Mouse (Mus musculus): ENCODE measurements around the gene Homer1. TPM values are rescaled to one million over a fixed set of nuclear protein-coding genes. Genes with fewer than 3 reads are reported as not detected.

Gene Homer1
- polyA plus RNA-seq, 1 experiment from 2014 or later: 1.7 TPM

DNA sequence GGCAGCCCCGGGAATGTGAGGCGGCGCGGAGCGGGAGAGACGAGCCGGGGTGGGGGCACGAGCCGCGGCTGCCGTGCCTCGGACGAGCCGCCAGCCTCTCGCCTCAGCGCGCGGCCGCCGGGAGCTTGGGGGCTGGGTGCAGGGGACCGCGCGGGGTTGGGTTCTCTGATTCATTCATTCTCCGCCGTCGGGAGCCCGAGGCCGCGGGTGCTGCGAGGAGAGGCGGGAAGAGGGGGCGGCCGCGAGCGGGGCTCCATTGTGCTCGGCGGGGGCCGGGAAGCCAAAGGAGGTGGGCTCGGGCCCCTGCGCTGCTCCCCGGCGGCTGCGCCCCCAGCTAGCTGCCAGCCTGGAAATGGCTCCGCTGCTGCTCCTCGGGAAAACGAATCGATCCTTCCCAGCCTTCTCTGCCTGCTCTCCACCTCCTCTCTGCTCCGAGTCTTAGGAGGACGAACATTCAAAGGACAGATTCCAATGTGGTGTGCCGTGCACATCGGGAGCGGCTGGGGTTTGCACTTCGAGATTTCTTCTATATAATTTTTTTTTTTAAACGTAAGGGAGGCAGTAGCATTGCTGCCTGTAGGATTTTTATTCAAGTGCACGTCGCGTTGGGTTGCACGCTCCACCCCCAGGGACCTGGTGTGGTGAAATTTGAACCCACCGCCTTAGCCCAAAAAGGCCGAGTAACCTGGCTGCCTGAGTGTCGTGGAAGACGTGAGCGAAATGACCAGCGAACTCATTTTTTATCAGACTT, 5.0 kb downstream of the Homer1 start:
- peak; percentile 12 for ATAC-seq (ENCODE audit: low read depth)
- WGBS (ENCODE audit: insufficient replicate concordance): under 1% methylated on average over 54 of the region's 64 CpGs
- peak overlapping the region; percentile 91 for H3K9ac ChIP-seq (ENCODE audit: low read depth, low read length)
- H3K4me3 ChIP-seq (ENCODE audit: low read depth, low read length): peak overlapping the region; percentile 81
- H3K4me1 ChIP-seq (ENCODE audit: control insufficient read depth, low read depth, low read length): peaks cover 11% of the 10 kb centered on the region
- no peaks in the 10 kb centered on the region for H3K27me3 ChIP-seq (ENCODE audit: control insufficient read depth, insufficient read depth, low read depth, low read length)
- peak overlapping the region; percentile 81 for H3K4me2 ChIP-seq (ENCODE audit: low read depth, low read length)
- no peaks in the 10 kb centered on the region for H3K36me3 ChIP-seq (ENCODE audit: control insufficient read depth, insufficient read depth)
- H3K27ac ChIP-seq (ENCODE audit: low read length): peak overlapping the region; percentile 85
- no peaks in the 10 kb centered on the region for H3K9me3 ChIP-seq (replicated peaks; ENCODE audit: control insufficient read depth, low read length)

DNA sequence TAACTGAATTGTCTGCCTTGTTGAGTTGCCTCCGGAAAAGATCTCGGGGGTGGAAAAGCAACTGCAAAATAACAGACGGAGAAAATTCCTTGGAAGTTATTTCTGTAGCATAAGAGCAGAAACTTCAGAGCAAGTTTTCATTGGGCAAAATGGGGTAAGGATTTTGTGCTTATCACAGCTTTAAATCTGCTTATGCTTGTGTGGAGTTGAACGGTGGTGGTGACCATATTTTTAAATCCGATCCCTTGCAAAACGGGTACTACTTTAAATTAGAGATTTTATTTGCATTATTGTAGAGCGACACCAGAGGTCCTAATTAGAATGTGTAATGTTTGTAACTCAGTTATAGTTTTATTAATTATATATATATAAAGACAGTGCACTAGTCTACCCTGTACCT, 5.7 kb downstream of the Homer1 start:
- H3K27ac ChIP-seq (ENCODE audit: low read length): no peak overlapping the region
- no peaks in the 10 kb centered on the region for H3K9me3 ChIP-seq (replicated peaks; ENCODE audit: control insufficient read depth, low read length)
- H3K4me2 ChIP-seq (ENCODE audit: low read depth, low read length): peak overlapping the region; percentile 81
- H3K9ac ChIP-seq (ENCODE audit: low read depth, low read length): peak overlapping the region; percentile 91
- no peak for ATAC-seq (ENCODE audit: low read depth)
- peak overlapping the region; percentile 81 for H3K4me3 ChIP-seq (ENCODE audit: low read depth, low read length)
- no peaks in the 10 kb centered on the region for H3K36me3 ChIP-seq (ENCODE audit: control insufficient read depth, insufficient read depth)
- H3K27me3 ChIP-seq (ENCODE audit: control insufficient read depth, insufficient read depth, low read depth, low read length): no peaks in the 10 kb centered on the region
- peaks cover 11% of the 10 kb centered on the region for H3K4me1 ChIP-seq (ENCODE audit: control insufficient read depth, low read depth, low read length)
- WGBS (ENCODE audit: insufficient replicate concordance): 10% methylated on average over 7 of the region's 7 CpGs

DNA sequence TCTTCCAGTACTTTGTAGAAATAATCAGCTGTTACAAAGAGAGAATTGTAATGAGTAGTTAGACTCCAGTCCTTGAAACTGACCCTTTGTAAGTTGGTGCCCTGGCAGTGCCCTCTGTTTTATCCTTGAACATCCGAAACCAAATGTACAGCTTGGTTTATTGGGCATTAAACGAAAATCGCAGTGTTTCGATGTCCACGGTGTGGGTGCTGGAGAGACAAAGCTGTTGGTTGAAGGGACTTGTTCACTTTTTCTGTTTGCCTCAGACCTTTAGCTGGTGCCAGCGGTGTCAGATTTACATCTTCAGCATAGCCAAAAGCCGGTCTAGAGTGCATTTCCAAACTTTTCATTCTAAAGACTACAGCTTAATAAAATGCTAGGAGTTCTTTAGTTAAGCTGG, 6.2 kb downstream of the Homer1 start:
- Histone ChIP-seq H3K36me3 (ENCODE audit: control insufficient read depth, insufficient read depth) (no peaks in the 10 kb centered on the region), H3K4me2 (ENCODE audit: low read depth, low read length) (peak overlapping the region; percentile 81), H3K4me3 (ENCODE audit: low read depth, low read length) (peak overlapping the region; percentile 41), H3K4me1 (ENCODE audit: control insufficient read depth, low read depth, low read length) (peaks cover 11% of the 10 kb centered on the region), H3K27me3 (ENCODE audit: control insufficient read depth, insufficient read depth, low read depth, low read length) (no peaks in the 10 kb centered on the region), H3K9me3 (replicated peaks; ENCODE audit: control insufficient read depth, low read length) (no peaks in the 10 kb centered on the region), H3K9ac (ENCODE audit: low read depth, low read length) (no peak overlapping the region), H3K27ac (ENCODE audit: low read length) (no peak overlapping the region)
- WGBS (ENCODE audit: insufficient replicate concordance): 35% methylated on average over 7 of the region's 7 CpGs
- no peak for ATAC-seq (ENCODE audit: low read depth)

DNA sequence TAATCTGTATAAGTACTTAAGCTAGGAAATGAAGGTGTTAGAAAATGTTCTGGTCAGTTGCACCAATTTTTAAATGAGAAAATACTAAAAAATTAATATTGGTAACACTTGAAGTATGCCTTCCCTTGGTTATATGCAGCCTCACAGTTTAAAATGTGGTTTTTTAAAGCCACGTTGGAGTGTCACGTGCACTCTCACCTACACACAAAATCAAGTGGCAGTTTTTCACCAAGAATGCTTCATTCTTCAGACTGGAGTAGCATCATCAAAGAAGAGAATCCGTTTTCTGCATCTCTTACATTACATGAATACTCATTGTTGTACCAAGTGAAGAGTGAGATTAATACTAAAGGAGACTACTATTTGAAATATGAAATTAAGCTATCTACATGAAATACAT, 7.1 kb downstream of the Homer1 start:
- Histone ChIP-seq H3K9me3 (replicated peaks; ENCODE audit: control insufficient read depth, low read length) (no peaks in the 10 kb centered on the region), H3K4me1 (ENCODE audit: control insufficient read depth, low read depth, low read length) (peaks cover 11% of the 10 kb centered on the region), H3K4me3 (ENCODE audit: low read depth, low read length) (no peak overlapping the region), H3K27ac (ENCODE audit: low read length) (no peak overlapping the region), H3K4me2 (ENCODE audit: low read depth, low read length) (no peak overlapping the region), H3K36me3 (ENCODE audit: control insufficient read depth, insufficient read depth) (no peaks in the 10 kb centered on the region), H3K27me3 (ENCODE audit: control insufficient read depth, insufficient read depth, low read depth, low read length) (no peaks in the 10 kb centered on the region), H3K9ac (ENCODE audit: low read depth, low read length) (no peak overlapping the region)
- ATAC-seq (ENCODE audit: low read depth): no peak
- WGBS (ENCODE audit: insufficient replicate concordance): 66% methylated on average over 3 of the region's 3 CpGs

DNA sequence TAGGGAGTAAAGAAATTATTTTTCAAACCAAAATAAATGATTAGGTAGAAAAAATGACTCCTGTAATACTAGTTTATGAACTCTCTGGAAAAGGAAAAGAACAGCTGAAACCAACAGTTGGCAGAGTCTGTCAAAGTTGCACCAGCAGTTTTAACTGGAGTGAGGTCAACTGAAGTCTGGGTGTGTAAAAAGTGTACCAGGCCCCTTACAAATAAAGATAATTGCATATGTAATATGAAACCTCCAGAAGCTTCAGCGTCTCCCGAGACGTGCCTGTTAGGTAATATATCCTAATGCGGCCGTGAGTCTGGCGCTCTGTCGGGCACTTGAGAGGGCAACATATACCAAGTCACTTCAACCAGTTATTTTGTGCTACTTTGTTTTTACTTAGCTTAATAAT, 8.3 kb downstream of the Homer1 start:
- no peak overlapping the region for H3K27ac ChIP-seq (ENCODE audit: low read length)
- WGBS (ENCODE audit: insufficient replicate concordance): 83% methylated on average over 7 of the region's 7 CpGs
- no peak overlapping the region for H3K4me2 ChIP-seq (ENCODE audit: low read depth, low read length)
- H3K9me3 ChIP-seq (replicated peaks; ENCODE audit: control insufficient read depth, low read length): no peaks in the 10 kb centered on the region
- H3K4me1 ChIP-seq (ENCODE audit: control insufficient read depth, low read depth, low read length): peaks cover 8% of the 10 kb centered on the region
- H3K36me3 ChIP-seq (ENCODE audit: control insufficient read depth, insufficient read depth): no peaks in the 10 kb centered on the region
- H3K4me3 ChIP-seq (ENCODE audit: low read depth, low read length): no peak overlapping the region
- no peaks in the 10 kb centered on the region for H3K27me3 ChIP-seq (ENCODE audit: control insufficient read depth, insufficient read depth, low read depth, low read length)
- ATAC-seq (ENCODE audit: low read depth): no peak
- H3K9ac ChIP-seq (ENCODE audit: low read depth, low read length): no peak overlapping the region

DNA sequence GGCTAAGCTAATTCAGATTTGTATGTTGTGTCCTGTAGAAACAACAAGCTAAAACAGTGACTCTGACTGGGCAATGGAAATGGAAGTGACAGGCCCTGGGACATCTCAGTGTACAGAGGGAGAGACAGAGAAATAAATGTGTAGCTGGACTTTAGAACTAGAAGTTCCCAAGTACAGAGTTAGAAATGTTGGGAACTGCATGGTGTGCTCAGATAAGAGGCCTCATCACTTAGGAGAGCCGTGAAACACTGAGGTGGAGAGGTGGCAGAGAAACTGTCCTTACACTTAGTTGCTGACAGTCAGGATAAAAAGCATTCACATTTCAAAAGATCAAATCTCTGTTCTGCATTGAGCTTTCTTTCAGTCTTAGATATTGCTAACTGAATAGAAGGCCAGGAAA, 9.9 kb downstream of the Homer1 start:
- Histone ChIP-seq H3K9me3 (replicated peaks; ENCODE audit: control insufficient read depth, low read length) (no peaks in the 10 kb centered on the region), H3K4me2 (ENCODE audit: low read depth, low read length) (no peak overlapping the region; the same call in 1 of the 2 replicates), H3K4me1 (ENCODE audit: control insufficient read depth, low read depth, low read length) (peaks cover 6% of the 10 kb centered on the region), H3K4me3 (ENCODE audit: low read depth, low read length) (no peak overlapping the region), H3K27me3 (ENCODE audit: control insufficient read depth, insufficient read depth, low read depth, low read length) (no peaks in the 10 kb centered on the region), H3K36me3 (ENCODE audit: control insufficient read depth, insufficient read depth) (no peaks in the 10 kb centered on the region), H3K9ac (ENCODE audit: low read depth, low read length) (no peak overlapping the region), H3K27ac (ENCODE audit: low read length) (no peak overlapping the region)
- 12% methylated on average over 1 of the region's 1 CpGs for WGBS (ENCODE audit: insufficient replicate concordance)
- no peak for ATAC-seq (ENCODE audit: low read depth)

DNA sequence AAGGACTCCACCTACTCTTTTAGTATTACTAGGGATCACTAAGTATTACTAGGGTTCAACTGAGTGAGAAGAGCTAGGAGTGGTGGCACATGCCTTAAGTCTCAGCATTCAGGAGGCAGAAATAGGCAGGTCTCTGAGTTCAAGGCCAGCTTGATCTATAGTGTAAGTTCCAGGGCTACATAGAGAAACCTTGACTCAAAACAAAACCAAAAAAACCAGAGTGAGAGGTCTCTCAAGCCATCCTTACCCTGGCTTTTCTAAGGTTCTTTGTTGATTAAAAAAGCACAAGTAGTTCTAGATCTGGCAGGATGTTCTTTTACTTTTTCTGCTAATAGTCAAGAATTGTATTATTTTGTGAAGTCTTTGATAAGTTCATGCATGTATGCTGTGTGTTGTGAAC, 13.1 kb downstream of the Homer1 start:
- no peaks in the 10 kb centered on the region for H3K9me3 ChIP-seq (replicated peaks; ENCODE audit: control insufficient read depth, low read length)
- no peak overlapping the region for H3K27ac ChIP-seq (ENCODE audit: low read length)
- no peak overlapping the region for H3K9ac ChIP-seq (ENCODE audit: low read depth, low read length)
- no peak overlapping the region for H3K4me2 ChIP-seq (ENCODE audit: low read depth, low read length)
- H3K27me3 ChIP-seq (ENCODE audit: control insufficient read depth, insufficient read depth, low read depth, low read length): no peaks in the 10 kb centered on the region
- H3K4me1 ChIP-seq (ENCODE audit: control insufficient read depth, low read depth, low read length): peaks cover 3% of the 10 kb centered on the region
- no peak for ATAC-seq (ENCODE audit: low read depth)
- H3K36me3 ChIP-seq (ENCODE audit: control insufficient read depth, insufficient read depth): no peaks in the 10 kb centered on the region
- no peak overlapping the region for H3K4me3 ChIP-seq (ENCODE audit: low read depth, low read length)

DNA sequence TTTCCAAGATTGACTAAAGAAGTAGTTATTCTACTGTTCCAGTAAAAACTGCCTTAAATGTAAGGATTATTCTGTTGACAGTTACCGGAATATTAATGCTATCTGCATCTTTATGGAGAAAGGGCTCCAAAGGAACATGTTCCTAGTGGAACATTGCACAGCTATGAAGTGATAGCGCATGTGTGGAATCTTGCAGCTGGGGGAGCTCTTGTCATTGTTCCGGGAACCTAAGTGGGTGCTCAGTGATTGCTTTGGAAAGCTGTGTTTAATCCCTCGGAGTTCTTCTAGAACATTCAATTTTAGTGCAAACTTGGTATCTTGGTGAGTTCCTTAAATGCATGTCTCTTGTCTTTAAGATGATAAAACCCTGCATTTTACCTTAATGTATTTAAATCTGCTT, 14.9 kb downstream of the Homer1 start:
- H3K4me1 ChIP-seq (ENCODE audit: control insufficient read depth, low read depth, low read length): peaks cover under 1% of the 10 kb centered on the region
- no peak overlapping the region for H3K27ac ChIP-seq (ENCODE audit: low read length)
- H3K4me3 ChIP-seq (ENCODE audit: low read depth, low read length): no peak overlapping the region
- 80% methylated on average over 4 of the region's 4 CpGs for WGBS (ENCODE audit: insufficient replicate concordance)
- no peak overlapping the region for H3K9ac ChIP-seq (ENCODE audit: low read depth, low read length)
- no peak overlapping the region for H3K4me2 ChIP-seq (ENCODE audit: low read depth, low read length)
- H3K27me3 ChIP-seq (ENCODE audit: control insufficient read depth, insufficient read depth, low read depth, low read length): no peaks in the 10 kb centered on the region
- ATAC-seq (ENCODE audit: low read depth): no peak
- H3K9me3 ChIP-seq (replicated peaks; ENCODE audit: control insufficient read depth, low read length): no peaks in the 10 kb centered on the region
- no peaks in the 10 kb centered on the region for H3K36me3 ChIP-seq (ENCODE audit: control insufficient read depth, insufficient read depth)

DNA sequence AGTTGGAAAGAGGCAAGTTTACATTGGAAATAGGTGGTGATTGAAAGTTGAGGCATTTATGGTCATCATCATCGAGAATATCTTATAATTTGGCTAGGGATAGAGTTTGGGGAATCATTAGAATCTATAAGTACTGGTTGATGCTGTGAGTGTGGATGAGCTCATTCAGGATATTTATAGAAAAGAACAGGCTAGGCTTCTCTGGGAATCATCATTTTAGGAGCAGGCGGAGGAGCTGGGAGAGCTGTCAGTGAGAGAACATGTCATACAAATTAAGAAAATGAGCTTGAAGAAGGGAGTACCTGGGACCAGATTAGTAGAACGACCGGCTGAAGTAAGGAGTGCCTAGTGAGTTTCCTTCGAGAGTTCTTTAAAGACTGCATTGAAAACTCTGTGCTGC, 20.7 kb downstream of the Homer1 start:
- Histone ChIP-seq H3K27ac (ENCODE audit: low read length) (no peak overlapping the region), H3K4me1 (ENCODE audit: control insufficient read depth, low read depth, low read length) (no peaks in the 10 kb centered on the region), H3K36me3 (ENCODE audit: control insufficient read depth, insufficient read depth) (no peaks in the 10 kb centered on the region), H3K27me3 (ENCODE audit: control insufficient read depth, insufficient read depth, low read depth, low read length) (no peaks in the 10 kb centered on the region), H3K4me3 (ENCODE audit: low read depth, low read length) (no peak overlapping the region), H3K9ac (ENCODE audit: low read depth, low read length) (no peak overlapping the region), H3K4me2 (ENCODE audit: low read depth, low read length) (no peak overlapping the region), H3K9me3 (replicated peaks; ENCODE audit: control insufficient read depth, low read length) (no peaks in the 10 kb centered on the region)
- no peak for ATAC-seq (ENCODE audit: low read depth)
- 70% methylated on average over 5 of the region's 5 CpGs for WGBS (ENCODE audit: insufficient replicate concordance)

Data from liver, embryonic 16.5 days (tissue).